Mouse (Mus musculus): ENCODE data around the gene Tceal5. TPM values are rescaled to one million over a fixed set of nuclear protein-coding genes. Genes with fewer than 3 reads are reported as not detected.

Tceal5 gene
- polyA plus RNA-seq, 1 experiment: 34.9 TPM

DNA sequence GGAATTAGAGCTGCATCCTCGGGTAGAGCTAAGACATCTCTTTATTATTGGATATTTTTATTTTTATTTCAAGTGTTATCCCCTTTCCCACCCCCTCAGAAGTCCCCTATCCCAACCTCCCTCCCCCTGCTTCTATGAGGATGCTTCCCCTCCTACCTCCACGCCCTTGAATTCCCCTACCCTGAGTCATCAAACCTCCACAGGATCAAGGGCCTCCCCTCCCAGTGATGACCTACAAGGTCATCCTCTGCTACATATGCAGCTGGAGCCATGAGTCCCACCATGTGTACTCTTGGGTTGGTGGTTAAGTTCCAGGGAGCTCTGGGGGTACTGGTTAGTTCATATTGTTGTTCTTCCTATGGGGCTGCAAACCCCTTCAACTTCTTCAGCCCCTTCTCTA is 9.7 kb upstream of the Tceal5 start:
- TF ChIP-seq POLR2A (IDR thresholded peaks at IDR 0.05; ENCODE audit: borderline replicate concordance, extremely low read depth, insufficient read depth, insufficient read length, poor library complexity, severe bottlenecking) (no peak), CTCF (IDR thresholded peaks at IDR 0.05; ENCODE audit: borderline replicate concordance, extremely low read depth, insufficient read depth, insufficient read length) (no peak)
- DNase-seq (ENCODE audit: low read depth): no peak

GRCm38 (mm10) chrX:136204406-136204805 is 730 bp upstream of the Tceal5 start:
- no peak for TF ChIP-seq POLR2A (IDR thresholded peaks at IDR 0.05; ENCODE audit: borderline replicate concordance, extremely low read depth, insufficient read depth, insufficient read length, poor library complexity, severe bottlenecking)
- TF ChIP-seq CTCF (IDR thresholded peaks at IDR 0.05; ENCODE audit: borderline replicate concordance, extremely low read depth, insufficient read depth, insufficient read length): no peak
- no peak for DNase-seq (ENCODE audit: low read depth)

DNA sequence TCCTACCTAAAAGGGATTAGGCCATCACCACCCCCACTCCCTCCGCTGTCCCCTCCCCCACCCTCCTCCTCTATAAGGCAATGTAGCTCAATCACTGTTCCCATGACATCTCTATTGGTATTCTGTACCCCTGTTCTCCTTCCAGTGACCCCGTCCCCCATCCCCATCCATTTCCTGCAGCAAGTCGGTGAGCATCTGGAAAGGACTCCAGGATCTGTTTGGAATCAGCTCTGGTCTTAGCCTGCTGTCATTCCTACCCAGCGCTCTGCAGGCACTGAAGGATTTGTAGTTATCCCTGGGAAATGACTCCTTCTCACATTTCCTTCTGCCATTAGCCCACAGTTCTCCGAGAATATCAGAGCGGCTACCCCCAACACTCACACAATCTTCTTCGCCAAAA is 419 bp downstream of the Tceal5 start:
- no peak for DNase-seq (ENCODE audit: low read depth)
- TF ChIP-seq CTCF (IDR thresholded peaks at IDR 0.05; ENCODE audit: borderline replicate concordance, extremely low read depth, insufficient read depth, insufficient read length) (no peak), POLR2A (IDR thresholded peaks at IDR 0.05; ENCODE audit: borderline replicate concordance, extremely low read depth, insufficient read depth, insufficient read length, poor library complexity, severe bottlenecking) (no peak)

GRCm38 (mm10) chrX:136196873-136197272 is 6.8 kb downstream of the Tceal5 start:
- no peak for DNase-seq (ENCODE audit: low read depth)
- TF ChIP-seq CTCF (IDR thresholded peaks at IDR 0.05; ENCODE audit: borderline replicate concordance, extremely low read depth, insufficient read depth, insufficient read length) (peak; percentile 35; the same call in 1 of the 2 replicates), POLR2A (IDR thresholded peaks at IDR 0.05; ENCODE audit: borderline replicate concordance, extremely low read depth, insufficient read depth, insufficient read length, poor library complexity, severe bottlenecking) (no peak)

DNA sequence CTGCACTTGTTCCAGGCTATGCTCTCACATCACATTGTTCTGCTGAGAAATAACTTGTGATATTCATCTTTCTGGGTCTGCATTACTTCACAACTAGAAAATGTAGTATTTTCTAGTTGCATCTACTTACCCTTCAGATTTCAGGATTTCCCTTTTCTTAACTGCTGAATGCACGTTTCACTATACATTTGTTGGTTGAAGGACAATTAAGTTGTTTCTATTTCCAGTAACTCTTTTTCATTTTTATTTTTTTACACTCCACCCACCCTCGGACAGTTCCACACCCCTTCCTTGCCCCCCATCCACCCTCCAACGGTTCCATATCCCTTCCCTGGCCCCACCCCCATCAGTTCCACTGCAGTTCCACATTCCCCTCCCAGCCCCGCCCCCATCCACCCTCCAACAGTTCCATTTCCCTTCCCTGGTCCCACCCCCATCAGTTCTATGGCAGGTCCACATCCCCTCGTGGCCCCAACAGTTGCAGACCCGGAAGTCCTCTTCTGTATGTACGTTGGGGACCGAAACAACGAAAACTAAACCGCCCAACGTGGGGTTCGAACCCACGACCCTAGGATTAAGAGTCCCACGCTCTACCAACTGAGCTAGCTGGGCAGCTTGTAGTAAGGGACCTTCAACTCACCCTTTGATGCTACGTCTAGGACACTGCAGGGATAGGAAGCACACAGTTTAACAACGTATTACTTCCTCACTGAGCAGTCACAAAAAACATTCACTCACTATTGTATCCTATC is 8.3 kb downstream of the Tceal5 start:
- DNase-seq (ENCODE audit: low read depth): no peak
- TF ChIP-seq CTCF (IDR thresholded peaks at IDR 0.05; ENCODE audit: borderline replicate concordance, extremely low read depth, insufficient read depth, insufficient read length) (no peak), POLR2A (IDR thresholded peaks at IDR 0.05; ENCODE audit: borderline replicate concordance, extremely low read depth, insufficient read depth, insufficient read length, poor library complexity, severe bottlenecking) (no peak)

GRCm38 (mm10) chrX:136183107-136183506 is 20.6 kb downstream of the Tceal5 start:
- no peak for DNase-seq (ENCODE audit: low read depth)
- no peak for TF ChIP-seq CTCF (IDR thresholded peaks at IDR 0.05; ENCODE audit: borderline replicate concordance, extremely low read depth, insufficient read depth, insufficient read length)
- TF ChIP-seq POLR2A (IDR thresholded peaks at IDR 0.05; ENCODE audit: borderline replicate concordance, extremely low read depth, insufficient read depth, insufficient read length, poor library complexity, severe bottlenecking): no peak

- DNase-seq (ENCODE audit: low read depth): peak; percentile 3
- TF ChIP-seq POLR2A (IDR thresholded peaks at IDR 0.05; ENCODE audit: borderline replicate concordance, extremely low read depth, insufficient read depth, insufficient read length, poor library complexity, severe bottlenecking): no peak
- TF ChIP-seq CTCF (IDR thresholded peaks at IDR 0.05; ENCODE audit: borderline replicate concordance, extremely low read depth, insufficient read depth, insufficient read length): no peak
Observed at GRCm38 (mm10) chrX:136180897-136181553, 22.7 kb downstream of the Tceal5 start.

- TF ChIP-seq POLR2A (IDR thresholded peaks at IDR 0.05; ENCODE audit: borderline replicate concordance, extremely low read depth, insufficient read depth, insufficient read length, poor library complexity, severe bottlenecking): no peak
- TF ChIP-seq CTCF (IDR thresholded peaks at IDR 0.05; ENCODE audit: borderline replicate concordance, extremely low read depth, insufficient read depth, insufficient read length): no peak
- DNase-seq (ENCODE audit: low read depth): peak; percentile 60
Observed at GRCm38 (mm10) chrX:136172786-136173185, 30.9 kb downstream of the Tceal5 start.

DNA sequence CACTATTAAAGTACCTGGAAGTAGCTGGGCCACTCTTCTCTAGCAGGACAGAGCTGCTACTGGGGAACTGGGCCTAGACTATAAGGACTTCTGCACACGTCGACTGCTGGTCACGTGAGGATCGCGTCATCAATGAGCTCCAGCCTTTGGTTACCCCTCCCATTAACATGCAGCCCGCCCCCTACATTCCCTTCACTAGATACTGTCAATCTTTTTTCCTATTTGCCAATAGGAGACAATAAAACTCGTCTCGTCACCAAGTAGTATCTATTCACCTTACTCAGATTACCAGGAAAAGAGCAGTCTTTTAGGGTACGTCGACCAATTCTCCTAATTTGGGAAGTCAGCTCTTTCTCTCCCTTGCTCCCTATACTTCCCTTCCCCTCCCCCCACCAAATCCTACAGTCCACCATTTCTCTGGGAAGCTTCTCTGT is 31.5 kb downstream of the Tceal5 start, which contains the start of gene Tceal8:
Tceal8 (minus strand) TSS at position 225 of the 434 bp plus-strand sequence.
- TF ChIP-seq CTCF (IDR thresholded peaks at IDR 0.05; ENCODE audit: borderline replicate concordance, extremely low read depth, insufficient read depth, insufficient read length) (no peak), POLR2A (IDR thresholded peaks at IDR 0.05; ENCODE audit: borderline replicate concordance, extremely low read depth, insufficient read depth, insufficient read length, poor library complexity, severe bottlenecking) (peak; percentile 42; the same call in 1 of the 2 replicates)
- DNase-seq (ENCODE audit: low read depth): peak; percentile 98

- peak; percentile 90 for DNase-seq (ENCODE audit: low read depth)
- TF ChIP-seq CTCF (IDR thresholded peaks at IDR 0.05; ENCODE audit: borderline replicate concordance, extremely low read depth, insufficient read depth, insufficient read length) (no peak), POLR2A (IDR thresholded peaks at IDR 0.05; ENCODE audit: borderline replicate concordance, extremely low read depth, insufficient read depth, insufficient read length, poor library complexity, severe bottlenecking) (no peak)
Observed at GRCm38 (mm10) chrX:136171189-136172117, 32.2 kb downstream of the Tceal5 start.

GRCm38 (mm10) chrX:136170625-136171024 is 33.1 kb downstream of the Tceal5 start:
- no peak for DNase-seq (ENCODE audit: low read depth)
- TF ChIP-seq POLR2A (IDR thresholded peaks at IDR 0.05; ENCODE audit: borderline replicate concordance, extremely low read depth, insufficient read depth, insufficient read length, poor library complexity, severe bottlenecking): no peak
- TF ChIP-seq CTCF (IDR thresholded peaks at IDR 0.05; ENCODE audit: borderline replicate concordance, extremely low read depth, insufficient read depth, insufficient read length): no peak

Other genes starting within 250 kb of the Tceal5 start
- 130 and 147 TPM in 2 replicates for gene Arxes2, start 210.1 kb downstream of the Tceal5 start, polyA plus RNA-seq (2012; rRNA removed)
- gene Arxes1, start 170.5 kb downstream of the Tceal5 start, polyA plus RNA-seq (2012; rRNA removed): 22.5 and 43.7 TPM in 2 replicates
- 294 and 337 TPM in 2 replicates for gene Bex2, start 135.6 kb downstream of the Tceal5 start, polyA plus RNA-seq (2012; rRNA removed)
- gene Nxf3, start 118.6 kb downstream of the Tceal5 start, polyA plus RNA-seq (2012; rRNA removed): 0.07 and 0.09 TPM in 2 replicates
- gene Bex4, start 64.9 kb downstream of the Tceal5 start, polyA plus RNA-seq (2012; rRNA removed): 64.7 and 73.7 TPM in 2 replicates
- gene Tceal8, start 31.5 kb downstream of the Tceal5 start, polyA plus RNA-seq (2012; rRNA removed): 76.5 and 80.0 TPM in 2 replicates
- gene Tceal7, start 10.9 kb upstream of the Tceal5 start, polyA plus RNA-seq (2012; rRNA removed): 1.3 and 1.5 TPM in 2 replicates
- gene Bex1, start 11.6 kb upstream of the Tceal5 start, polyA plus RNA-seq (2012; rRNA removed): 157 and 187 TPM in 2 replicates
- 194 and 222 TPM in 2 replicates for gene Tceal9, start 41.2 kb upstream of the Tceal5 start, polyA plus RNA-seq (2012; rRNA removed)
- 619 and 631 TPM in 2 replicates for gene Bex3, start 66.4 kb upstream of the Tceal5 start, polyA plus RNA-seq (2012; rRNA removed)